Mouse (Mus musculus) thymus, postnatal 10 days (tissue): ENCODE data around the gene Plce1.

Experiments
- DNase-seq, 2 experiments: peaks; one replicate each; pipeline ENCODE4 v3.0.0; 2021; ENCODE audit warnings: low spot score in 2 of 2

Plce1 gene

DNA sequence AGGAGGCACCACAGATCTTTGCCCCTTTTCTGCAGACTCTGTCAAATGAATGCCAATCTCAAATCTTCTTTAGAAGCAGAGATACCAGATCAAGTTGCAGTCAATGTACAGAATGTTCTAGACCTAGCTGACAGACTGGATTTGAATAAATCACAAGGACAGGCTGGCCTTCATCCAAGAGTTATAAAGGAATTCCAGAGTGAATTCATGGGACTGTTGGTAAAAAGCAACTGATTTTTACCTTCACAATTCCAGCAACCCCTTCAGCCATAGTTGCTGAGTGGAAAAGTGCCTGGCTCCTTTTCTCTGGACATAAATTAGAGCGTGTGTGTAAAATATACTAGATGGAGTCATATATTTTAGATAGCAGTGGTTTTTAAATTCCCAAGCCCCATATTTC is 102.0 kb downstream of the Plce1 start:
- no peak for DNase-seq

DNA sequence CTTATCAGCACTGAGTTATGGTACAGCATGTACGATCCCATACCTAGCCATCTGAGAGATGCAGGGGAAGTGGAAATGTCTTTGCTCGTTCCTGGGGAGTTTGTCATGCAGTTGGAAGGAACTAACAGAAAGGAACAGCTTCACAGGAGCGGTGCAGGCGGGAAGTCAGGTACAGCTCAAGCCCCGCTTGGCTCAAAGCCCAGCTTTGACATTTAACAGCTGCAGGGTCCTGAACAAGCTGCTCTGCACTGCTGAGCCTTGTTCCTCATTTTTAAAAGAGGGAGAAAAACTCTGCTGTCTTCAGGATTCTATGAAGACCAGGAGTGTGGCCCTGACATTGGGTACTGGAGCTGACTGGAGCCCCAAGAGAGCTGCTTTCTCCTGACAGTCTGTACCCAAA is 106.7 kb downstream of the Plce1 start:
- DNase-seq: no peak

DNA sequence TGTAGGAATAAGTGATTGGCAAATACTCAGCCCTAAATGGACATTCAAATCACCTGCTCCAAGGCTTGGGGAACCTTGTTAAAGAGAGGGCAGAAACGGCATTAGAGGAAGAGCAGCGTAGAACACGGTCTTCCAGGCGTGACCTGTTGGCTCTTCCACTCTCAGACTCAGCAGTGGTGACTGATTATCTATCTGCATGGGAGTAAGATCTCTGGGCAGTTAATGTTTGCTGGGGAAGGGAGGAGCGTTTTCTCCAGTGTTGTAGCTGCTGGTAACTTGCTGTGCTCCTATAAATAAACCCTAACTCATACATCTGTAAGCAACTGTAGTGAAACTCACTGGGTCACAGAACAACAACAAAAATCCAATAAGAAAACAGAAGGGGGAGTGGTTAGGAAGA is 108.6 kb downstream of the Plce1 start:
- DNase-seq: no peak

DNA sequence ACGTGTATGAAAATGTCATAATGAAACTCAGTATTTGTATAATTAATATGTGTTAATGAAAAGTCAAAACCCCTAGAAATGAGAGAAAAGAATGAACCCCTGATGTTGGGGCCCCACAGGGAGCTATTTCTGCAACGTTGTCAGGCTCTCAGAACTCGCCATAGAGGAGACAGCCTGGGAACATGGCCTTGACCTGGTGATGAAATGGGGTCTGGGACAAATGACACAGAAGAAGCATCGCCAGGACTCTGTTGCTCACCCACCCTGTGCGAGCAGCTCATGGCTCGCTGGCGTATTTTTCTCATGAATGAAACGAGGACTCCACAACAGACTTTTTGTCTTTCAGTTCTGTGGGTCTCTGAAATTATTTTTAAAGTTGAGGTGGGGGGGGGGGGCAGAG is 109.0 kb downstream of the Plce1 start:
- DNase-seq: no peak

DNA sequence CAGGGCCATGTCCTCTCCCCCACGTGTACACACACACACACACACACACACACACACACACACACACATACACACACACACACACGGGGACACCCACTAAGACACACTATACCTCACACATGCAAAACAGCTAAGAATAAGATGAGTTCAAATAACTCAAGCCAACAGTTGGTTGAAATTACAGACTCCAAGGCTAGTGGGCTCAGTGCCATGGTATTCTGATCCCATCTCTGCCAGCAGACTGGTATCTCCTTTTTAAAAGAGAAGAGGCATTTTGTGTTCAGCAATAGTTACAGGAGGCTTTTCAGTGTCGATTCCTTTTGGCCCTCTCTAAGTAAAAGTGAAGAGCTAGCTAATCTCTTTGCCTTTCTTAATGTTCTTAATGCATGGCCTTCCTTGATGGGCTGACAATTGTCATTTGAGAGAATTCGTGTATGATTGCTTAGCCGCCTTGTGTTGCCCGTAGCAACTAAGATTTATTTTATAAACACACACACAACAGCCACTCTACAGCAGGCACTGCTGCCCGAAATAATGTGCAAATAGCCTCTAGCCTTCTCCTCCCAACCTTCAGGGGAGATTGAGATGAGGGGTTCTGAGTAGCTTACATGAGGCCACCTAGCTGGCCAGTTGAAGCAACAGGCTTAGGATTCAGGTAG is 111.8 kb downstream of the Plce1 start:
- DNase-seq: no peak

DNA sequence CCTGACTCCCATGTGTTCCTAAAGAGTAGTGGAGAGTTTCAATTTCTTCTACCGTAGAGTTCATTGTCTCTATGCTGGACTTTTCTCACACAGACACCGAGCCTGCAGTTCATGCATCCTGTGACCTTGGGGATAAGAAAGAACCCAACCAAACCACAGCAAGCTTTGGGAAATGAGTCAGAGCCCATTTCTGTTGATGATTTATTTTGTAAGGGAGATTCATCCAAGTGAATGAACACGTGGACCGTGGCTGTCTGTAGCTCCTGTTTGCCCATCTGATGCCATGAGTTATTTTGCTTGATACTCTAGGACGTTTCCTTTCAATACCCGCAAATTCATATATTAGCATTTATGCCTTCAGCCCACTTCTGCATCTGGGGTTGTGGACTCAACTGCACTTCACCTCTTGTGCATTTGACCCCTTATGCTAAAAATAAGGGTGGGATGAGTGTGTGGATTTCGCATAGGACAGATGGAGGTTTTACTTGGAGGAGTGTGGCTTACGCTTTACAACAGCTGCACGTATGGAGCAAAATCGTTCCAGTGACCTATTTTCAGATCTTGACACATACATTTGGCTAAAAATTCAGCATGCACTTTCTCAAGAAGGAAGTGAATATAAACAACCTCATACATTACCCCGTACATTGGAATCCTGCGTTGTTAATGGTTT is 112.5 kb downstream of the Plce1 start:
- no peak for DNase-seq

DNA sequence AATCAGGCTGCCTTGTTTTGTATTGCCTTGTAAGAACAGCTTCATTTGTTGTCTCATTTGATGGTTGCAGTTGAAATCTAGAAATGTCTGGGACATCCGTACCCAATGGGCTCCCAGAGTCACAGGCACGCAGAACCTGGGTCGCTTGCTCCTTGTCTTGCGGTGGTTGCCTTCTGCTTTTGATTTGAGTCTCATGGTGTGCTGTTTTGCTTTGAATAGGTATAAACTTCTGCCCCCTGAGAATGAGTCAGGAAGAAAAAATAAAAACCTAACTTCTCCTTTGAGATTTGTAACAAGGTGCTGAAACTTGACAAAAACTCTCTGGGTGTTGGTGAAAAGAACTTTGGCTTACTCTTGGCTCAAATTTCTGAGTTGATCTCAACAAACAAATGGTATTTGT is 115.2 kb downstream of the Plce1 start:
- DNase-seq: no peak

DNA sequence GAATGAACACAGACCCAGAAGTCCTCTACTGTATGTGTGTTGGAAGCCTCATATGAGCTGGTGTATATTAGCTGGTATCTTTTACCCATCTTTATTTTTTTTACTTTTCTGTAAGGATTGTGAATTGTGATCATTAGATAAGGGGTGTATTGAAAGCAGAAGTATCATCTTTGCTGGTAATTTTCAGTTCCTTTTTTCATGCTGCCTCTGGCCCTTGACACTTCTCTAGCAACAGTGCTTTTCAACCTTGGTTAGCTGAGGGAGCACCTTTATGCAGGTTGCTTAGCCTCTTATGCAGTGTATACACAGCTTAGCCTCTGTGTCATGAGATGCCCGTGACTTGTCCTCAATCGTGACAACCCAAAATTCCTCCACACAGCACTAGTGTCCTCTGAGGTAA is 116.5 kb downstream of the Plce1 start:
- DNase-seq: no peak

DNA sequence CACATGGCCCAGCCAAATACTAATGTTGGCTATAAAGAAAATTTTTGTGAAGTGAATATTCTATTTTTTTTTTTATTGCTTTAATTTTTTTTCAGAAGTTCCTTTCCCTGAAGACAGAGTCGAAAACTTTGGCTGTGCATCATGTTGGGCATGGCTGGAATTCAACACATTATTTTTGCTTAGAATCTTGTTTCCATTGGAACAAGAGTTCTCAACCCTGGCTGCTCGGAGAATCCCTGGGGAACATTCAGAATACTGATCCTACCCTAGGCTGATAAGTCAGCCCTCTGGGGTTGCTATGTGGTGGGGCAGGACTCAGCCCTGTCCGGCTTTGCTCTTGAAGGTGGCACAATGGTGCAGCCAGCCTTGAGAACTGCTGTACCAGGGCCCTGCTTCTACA is 118.1 kb downstream of the Plce1 start:
- no peak for DNase-seq

DNA sequence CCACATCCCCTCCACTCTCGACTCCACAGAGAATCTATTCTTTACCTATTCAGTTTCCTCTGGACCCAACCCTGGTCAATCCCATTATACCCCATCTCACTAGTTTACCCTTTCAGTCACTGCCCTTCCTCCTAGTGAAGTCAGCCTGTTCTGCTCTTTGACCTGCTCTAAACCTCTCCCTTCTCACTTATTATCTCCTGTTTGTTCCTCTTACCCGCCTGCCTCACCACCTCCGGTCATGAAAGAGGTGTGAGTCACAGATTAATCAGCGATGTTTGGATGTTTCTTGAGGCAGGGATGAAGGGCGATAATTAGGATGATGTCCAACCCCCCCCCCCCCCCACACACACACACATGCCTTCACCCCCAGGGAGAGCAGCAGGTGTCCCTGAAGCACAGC is 120.2 kb downstream of the Plce1 start:
- no peak for DNase-seq

DNA sequence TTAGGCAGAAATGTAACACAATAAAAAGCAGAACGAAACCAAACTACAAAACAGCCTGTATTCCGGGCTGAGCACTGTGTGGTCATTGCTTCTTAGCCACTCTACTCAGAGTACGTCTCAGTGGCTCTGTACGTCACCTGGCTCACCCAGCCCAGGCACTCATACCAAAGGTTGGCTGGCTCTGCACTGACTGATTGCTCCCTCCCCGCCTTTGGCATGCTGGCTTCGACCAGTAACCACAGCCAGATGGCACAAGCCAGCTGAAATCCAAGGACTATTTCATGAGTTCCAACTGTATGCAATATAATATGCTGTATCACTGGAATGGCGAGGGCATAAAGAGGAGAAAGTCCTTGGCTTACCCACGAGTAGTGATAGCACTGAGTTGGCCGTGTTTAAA is 121.9 kb downstream of the Plce1 start:
- DNase-seq: no peak

DNA sequence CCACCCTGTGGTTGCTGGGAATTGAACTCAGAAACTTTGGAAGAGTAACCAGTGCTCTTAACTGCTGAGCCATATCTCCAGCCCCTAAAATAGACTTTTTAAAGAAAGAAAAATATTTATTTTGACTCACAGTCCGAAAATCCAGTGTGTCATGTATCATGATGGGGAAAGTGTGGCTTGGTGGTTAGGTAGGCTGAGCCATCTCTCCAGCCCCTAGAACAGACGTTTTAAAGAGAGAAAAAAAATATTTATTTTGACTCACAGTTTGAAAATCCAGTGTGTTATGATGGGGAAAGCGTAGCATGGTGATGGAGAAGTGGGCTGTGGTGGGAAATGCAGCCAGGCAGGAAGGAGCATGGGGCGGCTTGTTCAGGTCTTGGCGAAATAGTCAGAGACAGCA is 126.3 kb downstream of the Plce1 start:
- no peak for DNase-seq

DNA sequence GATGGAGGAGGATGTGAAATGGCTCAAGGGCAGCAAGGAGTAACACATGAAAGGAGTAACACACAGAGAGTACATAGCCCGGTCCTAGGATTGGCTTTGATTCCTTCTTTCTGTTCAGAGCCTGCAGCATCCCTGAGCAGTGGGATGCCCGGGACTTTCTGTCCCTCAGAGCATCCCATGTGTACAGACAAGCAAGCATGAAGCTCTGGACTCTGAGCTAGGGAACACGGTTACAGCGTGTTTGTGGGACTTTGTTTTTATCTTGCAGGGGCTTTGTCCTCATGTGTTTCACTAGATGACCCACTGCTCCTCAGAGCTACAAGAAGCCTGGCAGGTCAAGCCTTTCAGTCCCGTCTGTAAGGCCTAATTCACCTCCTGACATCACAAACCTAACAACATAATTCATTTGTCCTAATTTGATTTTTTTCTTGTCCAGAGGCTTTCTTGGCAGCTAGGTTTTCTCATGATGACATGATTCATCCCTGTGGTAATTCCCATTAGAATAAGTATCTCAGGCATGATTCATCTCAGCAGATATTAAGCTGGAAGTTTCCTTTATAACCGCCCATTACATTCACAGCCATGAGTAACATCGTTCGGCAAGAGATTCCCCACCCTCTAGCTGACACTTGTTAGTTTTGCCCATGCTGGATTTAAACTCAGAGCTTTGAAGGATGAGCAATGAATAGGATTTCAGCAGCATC is 128.2 kb downstream of the Plce1 start:
- DNase-seq: no peak

DNA sequence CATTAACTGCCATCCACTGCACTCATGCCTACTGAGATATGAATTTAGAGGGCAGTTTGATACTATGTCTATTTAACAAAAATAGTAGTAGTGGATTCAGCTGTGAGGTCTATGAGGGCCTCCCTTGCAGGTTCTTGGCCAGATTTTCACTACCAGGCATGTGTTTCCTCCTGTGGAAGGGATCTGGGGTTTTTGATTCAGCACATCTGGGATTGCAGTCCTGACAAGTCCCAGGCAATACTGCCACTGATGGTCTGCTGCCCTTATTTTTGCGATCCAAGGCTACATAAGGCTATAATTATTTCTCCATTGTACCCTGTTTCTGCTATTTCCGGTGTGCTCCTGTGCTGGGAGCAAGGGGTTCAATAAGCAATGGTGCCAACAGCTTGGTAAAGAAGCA is 129.4 kb downstream of the Plce1 start:
- no peak for DNase-seq

DNA sequence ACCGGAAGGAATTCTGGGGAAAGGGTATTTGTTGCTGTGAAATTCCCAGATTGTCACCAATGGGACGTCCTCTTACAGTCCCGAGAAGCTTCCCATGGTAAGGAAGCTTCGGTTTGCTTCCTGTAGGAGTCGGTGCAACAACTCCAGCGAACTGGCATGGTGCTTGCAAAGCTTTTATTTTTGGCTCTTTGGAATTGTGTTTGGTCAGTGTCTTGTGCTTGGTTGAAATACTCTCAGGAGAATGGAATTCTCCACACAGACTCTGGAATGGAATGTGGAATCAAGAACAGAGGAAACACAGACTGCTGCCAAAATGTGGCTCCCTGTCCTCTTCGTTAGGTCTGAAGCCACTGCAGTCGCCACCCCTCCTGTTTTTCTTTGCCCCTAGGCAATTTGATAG is 129.9 kb downstream of the Plce1 start:
- no peak for DNase-seq

DNA sequence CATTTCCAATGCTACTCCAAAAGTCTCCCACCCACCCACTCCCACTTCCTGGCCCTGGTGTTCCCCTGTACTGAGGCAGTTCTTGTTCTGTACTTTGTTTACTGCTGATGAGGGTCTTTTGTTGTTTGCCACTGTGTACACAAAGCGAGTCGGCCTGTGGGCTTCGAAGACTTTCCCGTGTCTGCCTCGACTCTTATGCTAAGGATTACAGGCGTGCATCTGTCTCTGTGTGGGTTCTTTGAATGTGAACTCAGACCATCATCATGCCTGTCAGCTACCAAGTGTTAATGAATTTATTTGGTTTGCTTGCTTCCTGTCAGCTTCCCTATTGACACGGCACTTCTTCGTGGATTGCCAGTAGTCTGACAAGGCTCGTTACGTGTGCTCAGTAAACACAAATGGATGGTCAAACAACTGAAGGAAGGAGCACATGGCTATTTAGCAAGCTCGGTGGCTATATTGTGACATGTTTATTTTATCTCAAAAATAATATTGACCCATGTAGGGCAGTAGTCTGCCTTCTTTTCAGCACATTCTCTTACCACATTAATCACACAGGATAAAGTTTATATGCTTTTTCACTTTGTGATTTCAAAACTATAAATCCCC is 133.3 kb downstream of the Plce1 start:
- no peak for DNase-seq

DNA sequence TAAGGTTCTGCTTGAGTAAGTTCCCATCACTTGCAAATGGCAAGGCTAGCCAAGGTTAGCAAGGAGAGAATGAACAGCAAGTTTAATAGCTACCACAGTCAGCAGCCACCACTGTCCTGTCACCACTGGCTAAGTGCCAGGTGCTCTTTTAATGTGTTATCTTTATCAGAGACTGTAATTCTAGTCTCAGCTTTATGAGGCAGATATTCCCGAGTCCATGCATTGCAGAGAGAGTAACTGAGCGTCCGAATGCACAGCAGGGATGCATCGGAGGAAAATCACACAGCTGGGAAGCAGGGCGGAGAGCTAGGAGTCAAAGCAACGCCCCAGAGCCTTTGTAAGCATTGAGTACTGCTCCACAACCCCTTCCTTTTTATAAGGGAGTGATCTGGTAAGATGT is 134.4 kb downstream of the Plce1 start:
- DNase-seq: no peak

DNA sequence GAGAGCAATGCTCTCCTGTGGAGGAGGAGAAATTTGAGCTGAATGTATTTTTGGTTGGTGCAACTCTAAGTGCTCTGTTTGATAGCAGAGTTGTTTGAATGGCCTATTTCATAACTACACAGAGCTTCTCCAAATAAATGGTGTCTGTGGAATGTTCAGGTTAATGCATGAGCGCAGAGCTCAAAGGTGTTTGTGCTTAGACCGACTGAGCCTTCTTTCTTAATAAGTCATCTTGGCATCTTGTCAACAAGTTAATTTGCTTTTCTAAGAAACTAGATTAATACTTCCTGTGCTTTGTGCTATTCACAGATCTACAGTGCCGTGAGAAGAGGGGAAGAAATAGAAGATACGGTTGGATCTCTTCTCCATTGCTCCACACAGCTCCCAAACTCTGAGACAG is 139.2 kb downstream of the Plce1 start:
- DNase-seq: no peak

DNA sequence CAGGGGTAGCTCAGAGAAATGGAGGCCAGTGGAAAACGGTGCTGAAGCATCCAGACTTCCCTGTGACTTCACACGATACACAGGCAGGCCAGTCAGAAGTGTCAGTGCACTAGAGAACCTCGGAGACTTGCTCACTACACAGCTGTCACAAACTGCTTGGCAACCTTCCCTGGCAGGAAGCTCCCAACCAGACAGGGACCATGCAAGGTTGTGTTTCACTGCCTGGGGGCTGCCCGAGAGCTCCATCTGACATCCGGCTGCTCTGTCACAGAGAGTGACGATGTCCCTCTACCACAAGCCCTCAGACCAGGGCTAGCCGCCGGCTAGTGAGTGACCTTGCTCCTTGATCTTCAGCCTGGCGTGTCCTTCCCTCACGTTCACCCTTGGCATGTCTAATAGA is 140.6 kb downstream of the Plce1 start:
- no peak for DNase-seq

DNA sequence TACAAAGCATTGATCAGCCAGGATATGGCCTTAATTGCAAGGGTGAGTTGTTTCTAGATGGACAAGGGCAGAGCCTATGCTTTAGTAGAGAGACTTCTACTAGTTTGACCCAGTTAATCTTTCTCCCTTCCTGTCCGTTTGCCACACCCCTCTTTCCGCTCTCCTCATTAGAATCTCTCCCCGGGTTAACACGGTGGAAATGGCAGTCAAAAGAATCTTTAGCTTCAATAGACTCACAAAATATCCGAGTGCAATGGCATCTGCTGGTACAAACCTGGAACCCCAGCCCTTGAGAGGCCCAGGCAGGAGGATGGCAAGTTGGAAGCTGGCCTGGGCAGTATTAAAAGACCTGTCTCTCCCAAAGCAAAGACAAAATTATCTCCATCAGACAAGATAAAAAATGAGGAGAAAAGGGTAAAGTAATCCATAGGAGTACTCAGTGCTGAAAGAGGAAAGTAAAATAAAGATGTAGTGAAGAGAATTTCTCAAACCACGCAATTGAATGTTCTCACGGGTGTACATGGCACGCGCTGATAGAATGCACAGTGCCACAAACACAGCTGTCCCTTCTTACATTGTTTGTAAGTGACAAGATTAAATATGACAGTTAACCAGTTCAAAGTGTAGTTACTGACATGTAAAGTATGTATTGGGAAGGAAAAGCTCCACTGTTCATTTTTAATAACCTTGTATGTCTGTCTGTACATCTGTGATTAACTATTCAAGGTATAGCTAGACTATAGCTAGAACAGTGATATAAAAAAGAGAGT is 145.5 kb downstream of the Plce1 start:
- DNase-seq: no peak

DNA sequence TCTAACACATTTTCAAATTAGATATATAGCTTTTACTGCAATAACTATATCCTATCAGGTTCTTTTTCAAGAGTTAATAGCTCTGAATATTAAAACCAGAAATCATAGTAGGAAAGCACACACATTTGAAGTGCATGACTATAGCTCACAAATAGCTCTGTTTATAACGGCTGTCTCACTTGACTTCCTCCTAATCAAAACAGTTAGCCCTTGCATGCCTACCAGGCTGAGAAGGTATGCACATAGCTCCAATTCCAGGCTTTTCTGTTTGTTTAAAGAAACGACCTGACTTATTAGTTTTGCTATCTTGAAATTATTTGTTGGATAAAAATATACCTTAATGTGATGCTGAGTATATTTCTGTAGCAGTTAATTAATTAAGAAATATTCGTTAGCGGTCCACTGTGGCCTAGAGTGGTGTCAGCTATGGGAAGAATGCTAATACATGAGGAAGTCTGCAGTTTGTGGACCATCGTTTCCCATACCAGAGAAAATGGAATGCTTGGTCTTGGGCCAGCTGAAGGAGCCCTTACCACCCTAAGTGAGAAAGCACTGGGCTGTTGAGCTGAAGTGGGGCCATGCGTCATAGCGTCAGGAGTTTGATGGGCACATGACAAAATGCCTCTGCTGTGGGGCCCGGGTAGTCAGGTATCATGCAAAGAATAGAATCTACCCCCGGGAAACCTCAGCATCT is 146.3 kb downstream of the Plce1 start:
- no peak for DNase-seq

DNA sequence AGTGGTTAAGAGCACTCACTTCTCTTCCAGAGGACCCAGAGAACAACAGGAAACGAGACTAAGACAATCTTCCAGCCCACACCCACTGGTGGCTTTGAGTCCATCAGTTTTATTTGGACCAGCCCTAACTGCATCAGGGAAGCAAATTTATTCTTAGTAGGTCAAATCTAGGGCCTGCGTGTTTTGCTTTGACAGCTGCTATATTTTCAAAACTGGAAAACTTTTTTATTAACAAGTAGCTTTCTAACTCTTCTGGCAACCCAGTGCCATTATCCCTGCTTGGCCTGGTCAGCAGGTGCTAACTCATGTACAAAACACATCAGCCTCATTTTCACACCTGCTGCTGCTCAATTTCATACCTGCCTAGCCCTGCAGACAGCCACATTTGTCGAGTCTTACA is 151.3 kb downstream of the Plce1 start:
- DNase-seq: no peak
